Mouse (Mus musculus) embryonic fibroblast, embryonic 13.5 days (primary cell): ENCODE measurements around the gene Xpr1. TPM values are rescaled to one million over a fixed set of nuclear protein-coding genes. Genes with fewer than 3 reads are reported as not detected.

Source experiments
- H3K27ac ChIP-seq: 2 replicates; pipeline ENCODE4 v1.5.1; 2012; ENCODE audit warnings: low read length, control low read depth, inconsistent platforms; ENCODE audit not compliant: insufficient read depth
- H3K4me1 ChIP-seq: 2 replicates; pipeline ENCODE4 v1.6.1; 2011; ENCODE audit warnings: low read length; ENCODE audit not compliant: control insufficient read depth, insufficient read depth
- H3K4me3 ChIP-seq: 2 replicates; pipeline ENCODE4 v1.5.1; 2011; ENCODE audit warnings: mild to moderate bottlenecking, control low read depth, low read length; ENCODE audit not compliant: insufficient read depth
- CTCF ChIP-seq: IDR thresholded peaks from 2 replicates; pipeline ENCODE4 v1.5.1; 2011; ENCODE audit warnings: mild to moderate bottlenecking, control low read depth, low read length, moderate library complexity, borderline replicate concordance; ENCODE audit not compliant: insufficient read depth
- POLR2A ChIP-seq: IDR thresholded peaks from 2 replicates; pipeline ENCODE4 v1.6.1; 2011; ENCODE audit warnings: low read depth, mild to moderate bottlenecking, control low read depth, low read length, moderate library complexity
- polyA plus RNA-seq: library from polyadenylated mRNA; stranded (reverse); fragments of >200 nt; gene quantifications from 2 replicates; pipeline ENCODE4 v1.2.4, GENCODE M21; 2011; ENCODE audit warnings: low read depth; ENCODE audit not compliant: missing spikeins, insufficient read length

Gene Xpr1
- polyA plus RNA-seq, 1 experiment: 43.7 TPM

DNA sequence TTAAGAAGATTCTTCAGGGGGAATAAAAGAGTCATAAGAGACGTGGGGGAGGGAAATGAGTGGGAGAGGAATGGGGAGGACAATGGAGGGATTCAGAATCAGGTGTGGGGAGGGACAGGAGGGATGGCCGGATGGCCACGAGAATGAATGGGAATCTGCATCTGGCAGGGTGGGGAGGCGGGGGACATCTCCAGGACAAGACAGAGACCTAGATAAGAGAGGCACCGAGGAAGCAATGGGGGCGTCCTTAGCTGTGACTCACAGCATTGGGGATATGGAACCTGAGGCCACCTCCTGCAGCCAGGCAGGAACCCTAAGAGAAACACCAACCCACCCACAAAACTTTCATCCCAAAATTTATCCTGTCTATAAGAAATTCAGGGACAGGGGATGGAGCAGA, 81.3 kb downstream of the Xpr1 start:
- no peak for TF ChIP-seq POLR2A
- TF ChIP-seq CTCF: no peak

GRCm38 (mm10) chr1:155322183-155322582, 95.0 kb downstream of the Xpr1 start:
- Histone ChIP-seq H3K4me1 (no peaks in the 10 kb centered on the region), H3K4me3 (no peak overlapping the region), H3K27ac (no peak overlapping the region)
- TF ChIP-seq CTCF (no peak), POLR2A (no peak)

More for the DNA sequence above, 81.3 kb downstream of the Xpr1 start:
- Histone ChIP-seq H3K4me3 (no peak overlapping the region), H3K4me1 (no peaks in the 10 kb centered on the region), H3K27ac (no peak overlapping the region)

- no peaks in the 10 kb centered on the region for H3K4me1 ChIP-seq
- no peak overlapping the region for H3K27ac ChIP-seq
- H3K4me3 ChIP-seq: no peak overlapping the region
- TF ChIP-seq CTCF: no peak
- no peak for TF ChIP-seq POLR2A
These were observed 97.0 kb downstream of the Xpr1 start for GRCm38 (mm10) chr1:155320091-155320833.

- H3K4me3 ChIP-seq: no peak overlapping the region
- no peak overlapping the region for H3K27ac ChIP-seq
- TF ChIP-seq POLR2A (no peak), CTCF (no peak)
- H3K4me1 ChIP-seq: no peaks in the 10 kb centered on the region
These were observed 97.7 kb downstream of the Xpr1 start for GRCm38 (mm10) chr1:155319513-155319912.

- TF ChIP-seq POLR2A (no peak), CTCF (no peak)
- Histone ChIP-seq H3K27ac (no peak overlapping the region), H3K4me3 (no peak overlapping the region), H3K4me1 (no peaks in the 10 kb centered on the region)
These were observed 105.5 kb downstream of the Xpr1 start for GRCm38 (mm10) chr1:155311672-155312071.

GRCm38 (mm10) chr1:155306879-155307278, 110.3 kb downstream of the Xpr1 start:
- no peak overlapping the region for H3K27ac ChIP-seq
- H3K4me3 ChIP-seq: no peak overlapping the region
- TF ChIP-seq CTCF: no peak
- TF ChIP-seq POLR2A: no peak
- H3K4me1 ChIP-seq: no peaks in the 10 kb centered on the region

GRCm38 (mm10) chr1:155303402-155303801, 113.8 kb downstream of the Xpr1 start:
- TF ChIP-seq POLR2A (no peak), CTCF (no peak)
- no peak overlapping the region for H3K27ac ChIP-seq
- H3K4me1 ChIP-seq: no peaks in the 10 kb centered on the region
- H3K4me3 ChIP-seq: no peak overlapping the region

DNA sequence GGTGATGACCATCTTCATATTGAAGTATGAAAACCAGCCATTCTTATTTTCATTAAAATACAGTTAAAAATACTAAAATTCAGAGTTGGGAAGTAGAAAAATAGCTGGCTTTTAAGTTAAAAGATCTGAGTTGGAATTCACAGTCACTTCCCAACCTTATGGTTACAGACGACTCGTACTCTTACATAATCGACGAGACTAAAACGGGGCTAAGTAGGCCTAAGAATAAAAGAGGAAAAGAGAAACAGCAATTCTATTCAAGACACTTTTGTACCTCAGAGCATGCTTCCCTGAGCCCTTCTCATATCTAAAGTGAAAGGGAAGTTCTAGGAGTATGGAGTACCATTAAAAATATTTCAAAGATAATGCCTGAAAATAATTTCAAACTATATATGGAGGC, 119.6 kb downstream of the Xpr1 start:
- TF ChIP-seq POLR2A (no peak), CTCF (no peak)
- Histone ChIP-seq H3K4me3 (no peak overlapping the region), H3K27ac (no peak overlapping the region), H3K4me1 (no peaks in the 10 kb centered on the region)

- Histone ChIP-seq H3K4me1 (no peaks in the 10 kb centered on the region), H3K4me3 (no peak overlapping the region)
These were observed 120.0 kb downstream of the Xpr1 start for GRCm38 (mm10) chr1:155297203-155297602.

GRCm38 (mm10) chr1:155293446-155293845, 123.8 kb downstream of the Xpr1 start:
- H3K4me3 ChIP-seq: no peak overlapping the region
- no peak overlapping the region for H3K27ac ChIP-seq
- TF ChIP-seq CTCF (no peak), POLR2A (no peak)
- H3K4me1 ChIP-seq: no peaks in the 10 kb centered on the region

More at GRCm38 (mm10) chr1:155297203-155297602, 120.0 kb downstream of the Xpr1 start:
- TF ChIP-seq CTCF (no peak), POLR2A (no peak)
- H3K27ac ChIP-seq: no peak overlapping the region

- TF ChIP-seq CTCF (no peak), POLR2A (no peak)
- H3K27ac ChIP-seq: no peak overlapping the region
- H3K4me3 ChIP-seq: no peak overlapping the region
- no peaks in the 10 kb centered on the region for H3K4me1 ChIP-seq
These were observed 127.8 kb downstream of the Xpr1 start for GRCm38 (mm10) chr1:155289411-155289810.
